Mouse (Mus musculus): ENCODE measurements around the gene Actr6.

GRCm38 (mm10) chr10:89731341-89731740, 754 bp downstream of the Actr6 start:
- TF ChIP-seq CTCF (IDR thresholded peaks at IDR 0.05; ENCODE audit: low read depth) (0 out of 2 replicates have a peak, but pooled peaks have one; percentile 3), EP300 (IDR thresholded peaks at IDR 0.05; ENCODE audit: low read depth) (no peak)

Measured in heart, postnatal 0 days (tissue).